19 mouse cellular contexts compared by ENCODE assay signal in genomic region chr4:104746500-104746899, GRCm38 (mm10). TPM values are rescaled to one million over a fixed set of nuclear protein-coding genes. Genes with fewer than 3 reads are reported as not detected.
DNase-seq lines count a peak whose midpoint lies in the region; ATAC-seq and TF ChIP-seq lines count a peak whose summit lies in the region.
"Had no signal": no experiment of that assay in that cellular context is flagged by ENCODE, and none has a peak within 500 bp of the region (broad histone marks: within the 10 kb centered on the region; RNA-seq: fewer than 3 reads in every experiment).

No protein-coding gene starts in this region.

- H3K4me1 ChIP-seq in lung, embryonic 14.5 days (ENCODE audit: insufficient read depth): no peaks in the 10 kb centered on the region
- H3K4me1 ChIP-seq: midbrain, embryonic 12.5 days; neural tube, embryonic 12.5 days had no signal

- no peak overlapping the region for H3K27ac ChIP-seq in lung, embryonic 14.5 days (ENCODE audit: low read depth)
- H3K27ac ChIP-seq: limb, embryonic 12.5 days; midbrain, embryonic 12.5 days; neural tube, embryonic 12.5 days had no signal

- ATAC-seq in cerebellum, adult (ENCODE audit: insufficient number of reproducible peaks, low FRiP score, low TSS enrichment): no peak
- ATAC-seq in lung, embryonic 14.5 days (ENCODE audit: insufficient read depth): no peak
- ATAC-seq in megakaryocyte, adult 5-6 weeks (ENCODE audit: poor library complexity, severe bottlenecking): no peak
- ATAC-seq: forebrain, embryonic 16.5 days had no signal

- H3K27me3 ChIP-seq in lung, embryonic 14.5 days (ENCODE audit: insufficient read depth, low read length): no peaks in the 10 kb centered on the region
- H3K27me3 ChIP-seq: midbrain, embryonic 12.5 days; neural tube, embryonic 12.5 days had no signal

- WGBS in lung, embryonic 14.5 days: 50% methylated on average over 6 of the region's 6 CpGs

- H3K4me2 ChIP-seq in lung, embryonic 14.5 days: no peak overlapping the region
- H3K4me2 ChIP-seq: limb, embryonic 12.5 days; midbrain, embryonic 12.5 days; neural tube, embryonic 12.5 days had no signal

- no peaks in the 10 kb centered on the region for H3K36me3 ChIP-seq in lung, embryonic 14.5 days (ENCODE audit: insufficient read depth)
- H3K36me3 ChIP-seq: limb, embryonic 12.5 days; neural tube, embryonic 12.5 days had no signal

- no peaks in the 10 kb centered on the region for H3K9me3 ChIP-seq in lung, embryonic 14.5 days (ENCODE audit: low read depth, low read length)
- H3K9me3 ChIP-seq: limb, embryonic 12.5 days; midbrain, embryonic 12.5 days; neural tube, embryonic 12.5 days had no signal

- TF ChIP-seq CTCF in lung, embryonic 14.5 days (IDR thresholded peaks at IDR 0.05; ENCODE audit: low read depth): no peak

- H3K9ac ChIP-seq in lung, embryonic 14.5 days: no peak overlapping the region
- H3K9ac ChIP-seq: limb, embryonic 12.5 days; midbrain, embryonic 12.5 days; neural tube, embryonic 12.5 days had no signal

- no peak overlapping the region for H3K4me3 ChIP-seq in lung, embryonic 14.5 days (ENCODE audit: low read depth, low read length)
- H3K4me3 ChIP-seq: limb, embryonic 12.5 days; midbrain, embryonic 12.5 days; neural tube, embryonic 12.5 days had no signal

- DNase-seq in cerebellum, postnatal 10 days: peak; percentile 59 to 60
- peak; percentile 52 for DNase-seq in heart, postnatal 4 days
- DNase-seq in heart, adult 8-10 months (ENCODE audit: low spot score): no peak
- DNase-seq in lung, embryonic 14.5 days: peak; percentile 63
- DNase-seq in lung, postnatal 14 days: no peak
- DNase-seq in brain, adult 2 months (ENCODE audit: low read depth, low spot score): peak; percentile 40
- DNase-seq: cerebellum, adult 9-11 months; gastrocnemius, postnatal 36 days; layer of hippocampus, adult 9-11 months; thymus, adult 18-20 months had no signal

RNA-seq across cellular contexts. Expression of gene C8b, which starts 19.6 kb away (rescaled TPM):
- total RNA-seq in heart, postnatal 4 days (2021): not detected
- total RNA-seq in heart, adult 8-10 months (2022): not detected
- polyA plus RNA-seq in lung, embryonic 14.5 days (2014; fragmentation: Nextera tagmentation; extraction: Ambion mirVana): not detected in 2 replicates
- total RNA-seq in megakaryocyte, adult 5-6 weeks (2015): not detected in 2 replicates
- not detected in 2 replicates for total RNA-seq in megakaryocyte, adult 5-6 weeks (2017)
- total RNA-seq: gastrocnemius, postnatal 36 days; heart, postnatal 14 days had no signal
- polyA plus RNA-seq: embryonic facial prominence, embryonic 11.5 days; intestine, embryonic 14.5 days; limb, embryonic 12.5 days; midbrain, embryonic 12.5 days; neural tube, embryonic 12.5 days had no signal

Comparison
In these comparisons a context has a peak if more than half of its experiments do, and no peak if none do; other contexts are left out.
1. DNase-seq: peak in cerebellum, postnatal 10 days (2 of 2), heart, postnatal 4 days (single experiment), lung, embryonic 14.5 days (single experiment) and brain, adult 2 months (single experiment); none in heart, adult 8-10 months (single experiment) and lung, postnatal 14 days (single experiment).